Mouse (Mus musculus): ENCODE measurements around the gene App.

DNA sequence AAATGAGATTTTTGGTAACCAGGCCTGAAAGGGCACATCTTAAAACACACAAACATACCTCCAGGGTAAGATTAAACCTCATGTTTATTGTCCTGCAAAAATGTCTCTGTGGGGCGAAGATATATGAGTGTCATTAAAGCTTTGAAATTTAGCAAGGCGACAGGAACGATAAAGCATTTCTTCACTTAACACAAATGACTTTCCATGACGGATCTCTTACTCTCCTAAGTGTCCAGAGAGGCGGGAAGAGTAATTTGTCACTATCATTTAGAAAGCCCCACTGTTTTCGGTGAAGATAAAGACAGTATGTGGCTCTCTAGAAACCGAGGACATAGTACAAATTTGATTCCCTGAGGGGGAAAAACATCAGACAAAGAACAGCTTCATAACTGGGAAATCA, 8.4 kb downstream of the App start:
- TF ChIP-seq CTCF (IDR thresholded peaks at IDR 0.05; ENCODE audit: low read depth, low read length) (no peak), POLR2A (IDR thresholded peaks at IDR 0.05; ENCODE audit: extremely low read depth, insufficient read depth, low read length) (no peak)

Measured in liver, adult 2 months (tissue).